Mouse (Mus musculus): ENCODE results near the gene Pcbp3. TPM values are rescaled to one million over a fixed set of nuclear protein-coding genes. Genes with fewer than 3 reads are reported as not detected.
A peak's percentile ranks its signal among the peaks of the same experiment; 100 is the strongest.

Pcbp3 gene
- total RNA-seq, 2 experiments from 2014 or later = 59.8 to 72.3 TPM

- peak; percentile 80 to 88 for DNase-seq (ENCODE audit: low spot score in 2 of 2)
These were observed 226.7 kb downstream of the Pcbp3 start for GRCm38 (mm10) chr10:76734979-76735378.

- no peak for DNase-seq (ENCODE audit: low spot score in 2 of 2)
These were observed 228.0 kb downstream of the Pcbp3 start for GRCm38 (mm10) chr10:76733677-76734068.

- peak; percentile 73 to 74 for DNase-seq (ENCODE audit: low spot score in 2 of 2)
These were observed 228.6 kb downstream of the Pcbp3 start for GRCm38 (mm10) chr10:76732881-76733676.

GRCm38 (mm10) chr10:76732391-76732790 is 229.3 kb downstream of the Pcbp3 start:
- DNase-seq (ENCODE audit: low spot score in 2 of 2) = no peak

- no peak for DNase-seq (ENCODE audit: low spot score in 2 of 2)
These were observed 230.0 kb downstream of the Pcbp3 start for GRCm38 (mm10) chr10:76731621-76732239.

GRCm38 (mm10) chr10:76729631-76730620 is 231.8 kb downstream of the Pcbp3 start:
- peak; percentile 38 to 61 for DNase-seq (ENCODE audit: low spot score in 2 of 2)

- peak; percentile 49 to 56 for DNase-seq (ENCODE audit: low spot score in 2 of 2)
These were observed 233.3 kb downstream of the Pcbp3 start for GRCm38 (mm10) chr10:76728369-76728768.

GRCm38 (mm10) chr10:76727301-76727700 is 234.4 kb downstream of the Pcbp3 start:
- no peak for DNase-seq (ENCODE audit: low spot score in 2 of 2)

GRCm38 (mm10) chr10:76726866-76727265 is 234.8 kb downstream of the Pcbp3 start:
- no peak for DNase-seq (ENCODE audit: low spot score in 2 of 2)

GRCm38 (mm10) chr10:76725682-76726285 is 235.9 kb downstream of the Pcbp3 start, which contains the start of gene Col6a1:
TSS of gene Col6a1 (minus strand) at chr10:76726168.
- DNase-seq (ENCODE audit: low spot score in 2 of 2) = no peak

GRCm38 (mm10) chr10:76725097-76725496 is 236.6 kb downstream of the Pcbp3 start:
- no peak for DNase-seq (ENCODE audit: low spot score in 2 of 2)

GRCm38 (mm10) chr10:76724231-76724736 is 237.4 kb downstream of the Pcbp3 start:
- DNase-seq (ENCODE audit: low spot score in 2 of 2) = no peak

- DNase-seq (ENCODE audit: low spot score in 2 of 2) = no peak
These were observed 238.8 kb downstream of the Pcbp3 start for GRCm38 (mm10) chr10:76722751-76723450.

- no peak for DNase-seq (ENCODE audit: low spot score in 2 of 2)
These were observed 239.9 kb downstream of the Pcbp3 start for GRCm38 (mm10) chr10:76721746-76722145.

GRCm38 (mm10) chr10:76721216-76721615 is 240.5 kb downstream of the Pcbp3 start:
- no peak for DNase-seq (ENCODE audit: low spot score in 2 of 2)

- DNase-seq (ENCODE audit: low spot score in 2 of 2) = no peak
These were observed 244.1 kb downstream of the Pcbp3 start for GRCm38 (mm10) chr10:76717631-76718030.

GRCm38 (mm10) chr10:76717026-76717425 is 244.7 kb downstream of the Pcbp3 start:
- no peak for DNase-seq (ENCODE audit: low spot score in 2 of 2)

- DNase-seq (ENCODE audit: low spot score in 2 of 2) = peak in 1 of 2 experiments; percentile 31
These were observed 247.4 kb downstream of the Pcbp3 start for GRCm38 (mm10) chr10:76714303-76714702.

- no peak for DNase-seq (ENCODE audit: low spot score in 2 of 2)
These were observed 249.2 kb downstream of the Pcbp3 start for GRCm38 (mm10) chr10:76712500-76712899.
